Mouse (Mus musculus) layer of hippocampus, postnatal 10 days (tissue): ENCODE data around the gene Eps8l1. TPM values are rescaled to one million over a fixed set of nuclear protein-coding genes. Genes with fewer than 3 reads are reported as not detected.

Experiments used
- DNase-seq, 2 experiments: peaks; one replicate each; pipeline ENCODE4 v3.0.0; 2021; ENCODE audit warnings: low spot score in 2 of 2
- total RNA-seq, 2 experiments: library from RNA; stranded (reverse); gene quantifications; 2 replicates each; pipeline ENCODE4 v1.2.3; 2021

The Eps8l1 gene
- total RNA-seq, 2 experiments from 2014 or later = 3.2 to 4.9 TPM

DNA sequence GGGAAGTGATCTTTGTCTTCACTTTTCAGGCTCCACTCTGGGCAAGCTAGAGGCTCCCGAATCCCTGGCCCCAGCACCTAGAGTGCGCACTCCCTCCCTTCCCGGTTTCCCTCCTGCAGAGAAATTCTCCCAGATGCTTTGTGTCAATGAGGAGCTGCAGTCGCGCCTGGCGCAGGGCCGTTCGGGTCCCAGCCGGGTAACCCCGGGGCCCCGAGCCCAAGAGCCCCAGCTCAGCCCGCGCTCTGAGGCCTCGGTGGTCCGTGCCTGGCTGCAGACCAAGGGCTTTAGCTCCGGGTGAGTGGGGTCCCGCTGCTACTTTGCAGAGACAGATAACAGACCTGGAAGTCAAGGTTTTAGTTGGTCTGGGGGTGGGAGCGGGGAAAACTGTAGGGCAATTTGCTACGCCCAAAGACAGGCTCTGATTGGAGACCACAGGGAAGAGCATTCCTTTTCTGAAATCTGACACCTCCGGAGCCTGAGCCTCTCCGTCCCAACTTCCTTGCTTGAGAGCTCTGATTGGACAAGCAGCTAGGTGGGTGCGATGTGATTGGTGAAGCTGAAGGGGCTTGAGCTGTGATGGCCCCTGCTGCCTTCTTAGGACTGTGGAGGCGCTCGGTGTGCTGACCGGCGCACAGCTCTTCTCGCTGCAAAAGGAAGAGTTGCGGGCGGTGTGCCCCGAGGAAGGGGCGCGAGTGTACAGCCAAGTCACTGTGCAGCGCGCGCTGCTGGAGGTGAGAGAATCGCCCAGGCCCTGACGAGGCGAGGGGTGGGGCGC lies 17.7 kb downstream of the Eps8l1 start:
- peak; percentile 46 to 69 for DNase-seq

DNA sequence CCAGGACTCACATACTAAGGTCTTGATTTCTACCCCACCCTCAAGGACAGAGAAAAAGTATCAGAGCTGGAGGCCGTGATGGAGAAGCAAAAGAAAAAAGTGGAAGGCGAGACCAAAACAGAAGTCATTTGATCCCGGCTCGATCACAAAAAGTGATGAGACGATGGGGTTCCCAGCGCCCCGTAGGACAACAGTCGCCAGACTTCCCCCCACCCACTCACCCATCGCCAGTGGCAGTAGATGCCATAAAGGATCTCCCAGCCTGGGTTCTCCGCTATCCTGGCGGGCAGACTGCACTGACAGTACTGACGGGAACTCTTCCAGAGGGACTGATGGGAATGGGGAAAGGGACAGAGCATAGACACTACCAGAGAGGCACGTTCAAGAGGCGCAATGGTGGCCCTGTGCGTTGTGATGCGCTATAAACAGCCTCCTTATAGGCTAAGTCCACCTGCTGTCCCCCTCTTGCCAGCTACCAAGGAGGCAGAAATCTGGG lies 18.4 kb downstream of the Eps8l1 start:
- DNase-seq = no peak

DNA sequence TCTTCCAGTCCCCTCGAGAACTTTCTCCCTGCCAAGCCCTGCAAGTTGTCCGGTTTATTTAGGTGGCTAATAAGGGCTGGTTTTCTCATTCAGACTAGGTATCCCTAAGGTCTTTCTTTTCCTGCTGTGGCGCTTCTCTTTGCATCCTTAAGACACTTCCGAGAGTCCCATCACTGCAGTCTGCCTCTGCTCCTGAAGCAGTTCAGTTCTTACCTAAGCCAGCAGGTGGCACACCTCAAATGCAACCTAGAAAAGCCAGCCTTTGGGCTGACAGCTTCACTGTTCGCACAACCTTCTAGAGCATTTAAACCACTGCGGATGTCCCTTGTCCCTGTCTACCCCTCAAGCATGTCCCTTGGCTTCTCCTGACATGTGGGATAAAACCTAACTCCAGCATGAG lies 19.2 kb downstream of the Eps8l1 start:
- peak; percentile 50 for DNase-seq

DNA sequence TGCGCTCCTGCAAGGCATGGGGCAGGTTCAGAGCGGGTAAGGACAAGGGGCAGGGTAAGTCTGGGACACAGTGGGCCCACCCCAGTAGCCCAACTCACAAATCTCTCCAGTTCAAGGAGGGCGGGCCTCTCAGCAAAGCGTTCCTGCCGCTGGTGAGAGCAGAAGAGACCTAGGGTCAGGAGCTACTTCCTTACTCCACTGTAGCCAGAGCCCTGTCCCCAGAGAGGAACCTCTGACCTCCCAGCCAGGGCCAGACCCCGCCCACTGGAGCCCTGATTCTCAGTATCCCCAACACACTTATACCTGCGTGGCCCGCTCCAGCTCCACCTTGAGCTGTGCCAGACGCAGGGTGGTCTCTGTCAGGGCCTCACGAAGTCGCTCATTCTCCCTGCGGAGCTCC lies 21.8 kb downstream of the Eps8l1 start:
- no peak for DNase-seq

DNA sequence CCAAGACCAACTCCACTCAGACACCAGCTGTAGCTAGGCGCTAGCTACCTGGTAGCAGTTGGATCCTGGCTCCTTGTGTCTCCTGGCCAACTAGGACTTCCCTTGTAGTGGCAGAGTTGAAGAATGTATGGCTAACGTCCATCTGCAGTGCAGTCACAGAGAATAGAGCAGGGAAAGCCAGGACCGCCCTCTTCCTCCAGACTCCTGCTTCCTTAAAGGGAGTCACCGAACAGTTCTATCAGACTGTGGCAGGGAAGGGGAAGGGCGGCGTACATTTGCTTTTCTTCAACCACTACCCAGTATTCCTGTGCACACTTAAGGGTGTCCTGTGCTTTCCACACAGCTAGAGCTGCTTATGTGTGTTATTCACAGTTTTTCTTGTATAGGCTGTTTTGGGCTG lies 30.8 kb downstream of the Eps8l1 start:
- DNase-seq = no peak

DNA sequence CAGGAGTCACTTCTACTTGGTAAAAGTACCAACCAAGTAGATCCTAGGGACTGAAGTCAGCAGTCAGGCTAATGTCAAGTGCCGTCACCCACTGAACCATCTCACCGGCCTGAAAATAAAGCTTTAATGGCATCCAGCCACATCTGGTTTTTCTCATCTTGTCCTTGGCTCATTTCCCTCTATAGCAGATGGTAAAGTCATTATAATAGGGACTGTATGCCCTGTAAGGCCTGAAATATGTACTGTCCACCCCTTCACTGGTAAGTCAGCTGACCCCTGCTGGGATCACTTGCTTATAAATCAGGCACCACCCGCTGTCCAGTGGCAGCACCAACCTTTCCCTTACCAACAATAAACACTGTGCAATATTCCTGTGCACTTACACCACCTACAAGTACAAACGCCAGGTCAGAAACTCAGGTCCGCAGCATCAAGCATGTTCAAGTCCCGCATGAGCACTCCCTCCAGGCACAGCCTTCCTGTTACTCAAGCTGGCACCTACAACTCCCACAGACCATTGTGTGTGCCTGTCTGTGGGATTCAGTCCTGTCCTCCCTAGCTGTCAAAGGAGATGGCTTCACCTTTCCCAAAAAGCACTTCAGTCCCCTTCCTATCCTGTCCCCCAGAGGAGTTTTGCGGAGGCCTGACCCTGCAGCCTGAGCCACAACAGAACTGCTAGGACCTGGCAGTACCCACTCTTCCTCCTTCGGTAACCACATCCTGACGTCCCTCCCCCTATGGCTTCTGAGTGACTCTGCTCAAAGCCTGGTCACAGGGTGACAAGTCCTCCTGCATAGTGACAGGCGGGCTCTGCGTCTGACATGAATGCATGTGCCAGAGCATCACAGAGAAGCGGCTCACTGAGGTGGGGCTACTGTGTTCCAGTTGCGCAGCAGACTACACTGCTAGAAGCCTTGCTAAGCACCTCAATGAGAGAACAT lies 32.1 kb downstream of the Eps8l1 start:
- no peak for DNase-seq

DNA sequence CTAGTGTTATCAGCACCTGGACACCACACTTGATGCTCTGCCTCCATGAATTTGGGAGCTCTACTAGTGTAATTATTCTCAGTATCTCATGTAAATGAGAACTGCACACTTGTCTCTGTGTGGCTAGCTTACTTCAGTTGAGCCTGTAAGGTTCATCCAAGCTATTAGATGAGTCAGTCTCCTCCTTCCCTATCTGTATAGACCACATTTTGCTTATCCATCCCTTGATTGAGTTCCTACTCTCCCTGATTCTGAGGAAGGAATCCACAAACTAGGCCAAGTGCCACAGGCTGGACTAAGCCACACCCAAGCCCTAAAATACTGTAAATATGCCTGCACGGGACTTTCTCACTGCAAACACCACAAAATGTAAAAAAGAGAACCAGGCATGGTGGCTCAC lies 33.5 kb downstream of the Eps8l1 start:
- DNase-seq = no peak

DNA sequence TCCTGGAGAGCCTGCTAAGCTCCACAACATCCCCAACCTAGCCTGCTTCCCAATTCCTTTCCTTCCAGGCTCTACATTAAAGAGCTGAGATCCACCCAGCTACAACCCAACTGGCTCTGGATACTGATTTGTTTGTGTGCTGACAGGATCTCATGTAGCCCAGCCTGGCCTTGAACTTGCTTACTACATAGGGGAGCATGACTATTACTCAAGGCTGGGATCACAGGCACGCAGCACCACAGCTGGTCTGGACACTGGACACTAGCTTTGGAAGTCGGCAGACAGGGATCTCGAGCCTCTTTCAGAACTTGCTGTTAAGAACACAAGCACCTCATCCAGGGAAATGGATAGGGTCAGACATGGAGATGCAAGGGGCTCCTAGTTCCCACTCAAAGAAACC lies 36.0 kb downstream of the Eps8l1 start:
- DNase-seq = no peak

DNA sequence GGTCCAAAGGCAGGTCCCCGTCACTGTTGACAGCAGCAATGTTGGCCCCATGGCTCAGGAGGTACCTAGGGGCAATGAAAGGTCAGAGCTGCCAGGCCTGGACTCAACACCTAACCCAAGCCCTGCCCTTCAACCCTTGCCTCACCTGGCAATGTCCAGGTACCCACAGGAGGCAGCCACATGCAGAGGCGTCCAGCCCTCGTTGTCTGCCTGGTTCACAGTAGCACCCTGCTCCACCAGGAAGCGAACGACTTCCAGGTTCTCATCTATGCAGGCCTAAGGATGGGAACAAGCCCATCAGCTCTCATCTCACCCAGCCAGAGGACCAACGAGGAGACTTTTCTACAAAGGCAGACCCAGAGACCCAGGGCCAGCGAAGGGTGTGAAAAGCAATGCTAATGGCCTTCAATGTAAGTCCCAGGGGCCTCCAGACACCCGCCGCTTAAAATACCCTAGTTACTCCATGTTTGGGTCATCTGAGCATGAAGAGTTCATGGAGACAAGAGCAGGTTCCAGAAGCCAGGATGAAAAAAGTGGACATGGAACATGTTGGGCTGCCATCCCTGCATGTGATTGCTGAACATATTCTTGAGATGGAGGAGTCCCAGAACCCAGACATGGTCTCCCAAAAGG lies 36.9 kb downstream of the Eps8l1 start:
- DNase-seq = no peak

DNA sequence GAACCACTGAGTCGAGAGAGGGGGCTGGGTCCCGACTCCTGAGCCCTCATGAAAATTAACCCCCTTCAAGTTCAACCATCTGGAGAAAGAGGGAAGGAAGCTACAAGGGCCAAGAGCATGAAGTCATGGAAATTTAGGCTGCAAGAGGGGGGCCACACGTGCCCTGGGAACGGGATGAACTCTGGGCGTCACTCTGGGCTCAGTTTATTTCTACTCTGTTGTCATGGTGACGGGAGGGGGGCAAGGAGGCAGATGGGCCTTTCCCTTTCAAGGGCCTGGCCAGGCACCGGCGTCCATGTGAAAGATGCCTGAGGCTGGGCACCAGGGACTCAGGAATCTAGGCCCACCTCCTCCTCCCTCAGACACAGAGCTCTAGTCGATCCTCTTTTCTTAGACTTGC lies 37.8 kb downstream of the Eps8l1 start:
- DNase-seq = peak in 1 of 2 experiments; percentile 46

DNA sequence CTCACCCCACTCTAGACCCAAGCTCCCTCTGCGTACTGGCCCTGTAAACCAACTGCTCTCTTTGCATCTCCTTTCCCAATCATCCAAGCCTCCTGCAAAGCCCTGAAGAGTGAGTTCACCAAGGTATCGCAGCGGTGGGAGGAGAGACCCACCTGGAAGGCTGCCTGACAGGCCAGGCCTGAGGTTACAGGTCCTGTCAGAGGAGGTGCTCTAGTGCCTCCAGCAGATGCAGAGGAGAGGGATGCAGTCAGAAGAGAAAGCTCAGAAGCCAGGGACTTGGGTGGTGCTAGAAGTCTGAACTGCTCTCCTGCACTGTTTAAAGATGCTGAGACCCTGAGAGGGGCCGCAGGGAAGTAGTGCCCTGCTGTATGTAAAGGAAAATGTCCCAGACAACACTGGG lies 38.6 kb downstream of the Eps8l1 start:
- DNase-seq = no peak

DNA sequence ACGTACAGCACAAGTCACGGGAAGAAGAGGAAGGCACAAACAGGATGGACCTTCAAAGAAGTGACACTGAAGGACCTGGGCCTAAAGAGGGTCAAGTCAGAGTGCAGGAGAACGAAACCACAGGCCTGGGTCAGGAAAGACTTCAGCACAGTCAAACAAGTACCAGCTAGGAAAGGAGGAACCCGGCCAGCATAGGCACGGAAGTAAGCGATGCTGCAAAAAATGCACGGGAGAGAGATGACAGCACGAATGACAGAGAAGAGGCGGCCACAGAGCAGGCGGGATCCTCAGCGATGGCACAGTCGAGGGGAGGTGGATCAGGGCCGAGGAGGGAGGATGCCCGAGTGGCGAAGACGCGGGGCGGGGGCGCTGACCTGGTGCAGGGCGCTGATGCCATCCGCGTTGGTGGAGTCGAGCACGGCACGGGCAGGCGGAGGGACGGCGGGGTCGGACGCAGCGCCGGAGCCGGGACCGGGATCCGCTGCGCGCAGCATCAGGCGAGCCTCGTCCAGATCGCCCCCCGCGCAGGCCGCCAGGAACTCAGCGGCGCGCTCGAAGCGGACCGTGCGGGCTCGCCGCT lies 40.5 kb downstream of the Eps8l1 start:
- DNase-seq = peak; percentile 65 to 68

DNA sequence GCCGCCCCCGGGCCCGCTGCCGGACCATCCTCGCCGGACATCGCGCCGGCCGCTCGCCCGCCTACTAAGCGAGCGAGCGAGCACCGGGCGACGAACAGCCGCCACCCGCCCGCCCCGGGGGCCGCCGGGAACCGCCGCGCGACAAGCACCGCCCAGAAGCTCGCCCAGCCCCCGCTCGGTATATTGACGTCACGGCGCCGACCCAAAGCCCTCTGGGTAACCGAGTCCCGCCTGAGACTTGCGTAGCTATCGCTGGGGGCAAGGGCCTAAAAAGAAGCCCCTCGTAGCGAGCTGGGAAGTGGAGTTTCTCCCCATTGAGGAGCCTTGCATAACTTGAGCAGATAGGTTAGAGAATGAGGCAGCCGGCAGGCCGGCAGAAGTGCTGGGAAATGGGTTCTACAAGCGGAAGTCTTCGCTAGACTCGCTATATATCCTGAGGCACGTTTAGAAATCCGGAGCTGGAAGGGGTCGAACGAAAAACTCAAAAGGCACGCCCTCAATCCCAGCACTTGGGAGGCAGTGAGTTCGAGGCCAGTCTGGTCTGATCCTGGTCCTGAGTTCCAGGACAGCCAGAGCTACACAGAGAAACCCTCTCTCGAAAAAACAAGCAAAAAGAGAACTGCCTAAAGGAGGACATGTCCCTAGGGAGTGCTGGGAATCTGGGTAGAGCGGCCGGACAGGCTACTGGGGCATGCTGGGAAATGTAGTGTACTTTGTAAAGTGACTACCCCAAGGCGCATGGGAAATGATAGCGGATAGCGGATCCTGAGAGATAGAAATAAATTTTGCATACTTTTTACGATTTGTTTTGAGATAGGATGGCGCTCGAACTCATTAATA lies 41.3 kb downstream of the Eps8l1 start, which contains the start of gene Ppp1r12c:
TSS of gene Ppp1r12c (minus strand) at position 123 of the 840 bp plus-strand sequence.
- peak; percentile 96 to 98 for DNase-seq

DNA sequence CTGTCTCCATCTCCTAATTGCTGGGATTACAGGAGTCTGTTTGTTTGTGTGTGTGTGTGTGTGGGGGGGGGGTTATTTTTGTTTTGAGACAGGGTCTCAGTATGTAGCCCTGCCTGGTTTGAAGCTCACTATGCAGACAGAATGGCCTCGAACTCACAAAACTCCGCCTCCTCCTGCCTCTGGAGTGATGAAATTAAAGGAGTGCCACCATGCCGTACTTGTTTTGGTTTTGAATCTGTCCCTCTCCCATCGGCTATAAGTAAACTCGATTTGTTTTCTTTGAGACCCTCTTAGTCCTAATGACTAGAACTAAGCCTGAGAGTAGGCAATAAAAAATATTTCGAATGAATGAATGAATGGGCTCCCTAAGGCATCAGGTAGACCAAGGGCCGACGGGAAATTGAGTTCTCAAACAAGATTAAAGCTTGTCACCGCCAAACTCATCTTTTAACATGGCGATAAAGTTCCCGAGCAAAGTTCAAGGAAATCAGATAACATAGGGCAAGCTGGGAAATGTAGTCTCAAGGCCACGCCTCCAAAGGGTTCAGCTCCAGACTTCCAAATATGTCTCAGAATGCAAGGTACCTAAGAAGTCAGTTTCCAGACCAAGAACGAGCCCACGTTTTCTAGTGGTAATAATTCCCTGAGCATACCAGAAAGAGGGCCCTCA lies 42.1 kb downstream of the Eps8l1 start:
- DNase-seq = no peak

DNA sequence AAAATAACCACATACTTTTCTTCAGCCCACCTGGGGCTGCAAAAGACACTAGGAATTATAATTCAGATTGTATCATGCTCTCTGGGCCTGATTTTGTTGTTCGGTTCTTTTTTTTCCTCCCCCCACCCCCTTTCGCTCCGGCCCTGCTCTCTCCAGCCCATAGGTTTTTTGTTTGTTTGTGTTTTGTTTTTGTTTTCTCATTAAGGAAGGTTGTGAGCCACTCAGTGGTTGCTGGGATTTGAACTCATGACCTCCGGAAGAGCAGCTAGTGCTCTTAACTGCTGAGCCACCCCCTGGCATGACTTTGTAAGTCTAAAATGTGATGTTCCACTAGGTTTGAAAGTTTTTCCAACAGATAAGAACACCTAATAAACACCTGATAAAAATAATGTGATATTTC lies 42.6 kb downstream of the Eps8l1 start:
- DNase-seq = no peak

DNA sequence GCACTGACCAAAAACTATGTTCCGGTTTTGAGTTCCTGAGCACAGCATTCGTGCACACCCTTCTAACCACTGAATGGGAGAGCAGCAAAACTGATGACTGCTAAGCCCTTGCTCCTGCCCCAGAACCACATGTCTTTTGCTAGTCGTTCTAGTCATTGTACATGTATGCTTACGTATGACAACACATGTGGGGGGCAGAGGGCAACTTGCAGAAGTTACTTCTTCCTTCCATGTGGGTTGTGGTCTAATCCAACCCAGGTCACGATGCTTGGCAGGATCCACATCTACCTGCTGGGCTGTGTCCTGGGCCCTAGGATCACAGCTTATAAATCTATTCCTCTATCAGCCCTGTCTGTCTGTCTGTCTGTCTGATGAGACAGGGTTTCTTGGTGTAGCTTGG lies 43.4 kb downstream of the Eps8l1 start:
- no peak for DNase-seq

DNA sequence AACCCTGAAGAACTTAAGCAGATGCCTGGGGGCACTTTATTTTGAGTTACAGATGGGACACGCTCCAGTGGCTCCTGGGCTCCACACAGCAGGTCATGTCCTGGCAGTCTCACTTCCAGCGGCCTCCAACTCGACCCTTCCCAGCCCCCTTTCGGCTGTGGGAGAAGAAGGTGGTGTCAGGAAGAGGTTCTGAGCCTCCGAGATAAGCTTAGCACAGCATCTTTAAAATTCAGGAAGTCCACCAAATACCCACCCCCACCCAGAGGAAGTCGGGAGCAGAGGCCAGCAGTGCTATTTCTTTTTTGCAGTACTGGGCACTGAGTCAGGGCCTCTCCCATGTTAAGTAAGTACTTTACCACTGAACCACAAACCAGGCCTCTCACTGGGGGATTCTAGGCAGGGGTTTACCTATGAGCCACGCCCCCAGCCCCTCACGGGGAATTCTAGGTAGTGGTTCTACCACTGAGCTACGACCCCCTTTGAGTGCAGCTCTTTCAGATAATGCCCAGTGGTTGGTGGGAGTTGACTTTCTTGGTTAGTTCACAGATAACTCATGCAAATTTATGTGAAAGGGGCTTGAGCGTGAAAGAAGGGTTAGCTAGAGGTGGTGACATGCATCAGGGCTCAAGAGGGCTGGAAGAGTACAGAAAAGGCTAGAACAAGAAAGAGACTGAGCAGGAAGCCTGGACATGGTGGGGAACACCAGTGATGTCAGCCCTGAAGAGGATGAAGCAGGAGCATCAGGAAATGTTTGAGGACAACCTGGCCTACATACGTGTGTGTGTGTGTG lies 44.4 kb downstream of the Eps8l1 start:
- DNase-seq = no peak

DNA sequence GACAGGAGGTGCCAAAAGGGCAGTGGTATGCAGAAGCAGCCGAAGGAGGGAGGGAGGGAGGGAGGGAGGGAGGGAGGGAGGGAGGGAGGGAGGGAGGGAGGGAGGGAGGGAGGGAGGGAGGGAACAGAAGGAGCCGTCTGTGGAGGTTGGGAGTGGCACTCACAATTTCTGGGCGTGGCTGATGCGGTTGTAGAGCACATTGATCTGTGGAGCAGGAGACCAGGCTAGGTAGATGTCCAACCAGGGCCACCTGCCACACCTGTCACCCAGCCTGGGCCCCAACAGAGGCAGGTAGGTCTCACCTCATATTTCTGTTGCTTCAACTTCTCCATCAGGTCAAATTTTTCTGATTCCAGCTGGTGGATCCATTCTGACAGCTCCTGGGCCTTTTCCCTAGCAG lies 46.7 kb downstream of the Eps8l1 start:
- DNase-seq = no peak
